Mouse (Mus musculus) heart, adult 2 months (tissue): ENCODE measurements around the gene Chga.

Source experiments
- CTCF ChIP-seq: fragments of 200-600 bp; IDR thresholded peaks from 2 replicates; pipeline ENCODE4 v1.8.1; 2022; ENCODE audit warnings: antibody characterized with exemption, mild to moderate bottlenecking, moderate library complexity
- EP300 ChIP-seq: fragments of 200-500 bp; IDR thresholded peaks from 2 replicates; pipeline ENCODE4 v1.6.1; 2011; ENCODE audit warnings: low read depth, low read length, control low read depth; ENCODE audit not compliant: insufficient read depth
- POLR2A ChIP-seq: fragments of 200-500 bp; IDR thresholded peaks from 2 replicates; pipeline ENCODE4 v1.6.1; 2011; ENCODE audit warnings: mild to moderate bottlenecking, low read depth, low read length, control low read depth; ENCODE audit not compliant: insufficient read depth

DNA sequence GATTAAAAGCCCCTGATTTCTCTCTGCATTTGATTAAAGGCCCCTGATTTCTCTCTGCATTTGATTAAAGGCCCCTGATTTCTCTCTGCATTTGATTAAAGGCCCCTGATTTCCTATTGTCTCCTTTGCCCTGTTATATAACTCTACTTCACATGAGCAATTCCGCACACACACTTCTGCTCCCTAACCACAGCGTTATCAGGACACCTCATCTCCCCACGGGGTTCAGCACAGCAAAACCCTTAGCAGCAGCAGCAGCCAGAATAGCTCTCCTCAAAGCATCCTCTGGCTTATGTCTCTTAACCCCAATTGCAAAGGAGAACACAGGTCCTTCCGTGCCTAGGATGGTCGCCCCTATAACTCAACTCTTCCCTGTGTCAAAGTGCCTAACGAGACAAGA, 50.8 kb downstream of the Chga start:
- no peak for TF ChIP-seq POLR2A
- TF ChIP-seq CTCF: no peak
- no peak for TF ChIP-seq EP300
